Comparison of ENCODE assay signal across 21 mouse cellular contexts in genomic region chr15:78780359-78780758, GRCm38 (mm10).
"Had no signal": no experiment of that assay in that cellular context is flagged by ENCODE, and none has a peak within 500 bp of the region (broad histone marks: within the 10 kb centered on the region; RNA-seq: fewer than 3 reads in every experiment).

No protein-coding gene starts in this region.

- H3K9ac ChIP-seq: limb, embryonic 12.5 days; limb, embryonic 15.5 days; liver, embryonic 14.5 days; liver, postnatal 0 days; lung, embryonic 15.5 days; midbrain, embryonic 15.5 days; neural tube, embryonic 12.5 days; neural tube, embryonic 15.5 days had no signal

- H3K9me3 ChIP-seq: limb, embryonic 12.5 days; limb, embryonic 15.5 days; lung, embryonic 15.5 days; megakaryocyte, embryonic 14.5 days; midbrain, embryonic 15.5 days; neural tube, embryonic 12.5 days; neural tube, embryonic 15.5 days had no signal

- H3K4me3 ChIP-seq: limb, embryonic 12.5 days; limb, embryonic 15.5 days; lung, embryonic 15.5 days; megakaryocyte, embryonic 14.5 days; midbrain, embryonic 15.5 days; neural tube, embryonic 12.5 days; neural tube, embryonic 15.5 days had no signal

- H3K36me3 ChIP-seq: limb, embryonic 12.5 days; limb, embryonic 15.5 days; midbrain, embryonic 15.5 days; neural tube, embryonic 12.5 days; neural tube, embryonic 15.5 days had no signal

- H3K27ac ChIP-seq: limb, embryonic 12.5 days; limb, embryonic 15.5 days; liver, embryonic 14.5 days; lung, embryonic 15.5 days; midbrain, embryonic 15.5 days; neural tube, embryonic 12.5 days; neural tube, embryonic 15.5 days; stomach, postnatal 0 days had no signal

- ATAC-seq: midbrain, embryonic 15.5 days had no signal

- H3K27me3 ChIP-seq: lung, embryonic 15.5 days; midbrain, embryonic 15.5 days; neural tube, embryonic 12.5 days; neural tube, embryonic 15.5 days had no signal

- H3K4me1 ChIP-seq: limb, embryonic 12.5 days had no signal

- DNase-seq: left cerebral cortex, postnatal 4 days; liver, postnatal 0 days; lung, postnatal 10 days; lung, postnatal 36 days; right cerebral cortex, adult 18-20 months; right cerebral cortex, postnatal 14 days; right cerebral cortex, postnatal 4 days; thymus, adult 2 months; thymus, postnatal 14 days; thymus, postnatal 4 days had no signal

- H3K4me2 ChIP-seq: limb, embryonic 12.5 days; limb, embryonic 15.5 days; liver, embryonic 11.5 days; lung, embryonic 15.5 days; midbrain, embryonic 11.5 days; midbrain, embryonic 15.5 days; neural tube, embryonic 12.5 days; neural tube, embryonic 15.5 days had no signal
